Mouse (Mus musculus) liver, adult 2 months (tissue): ENCODE data around the gene Fbxl5. TPM values are rescaled to one million over a fixed set of nuclear protein-coding genes. Genes with fewer than 3 reads are reported as not detected.

Experiments used
- DNase-seq: peaks from one replicate; pipeline ENCODE4 v3.0.0-alpha.2; 2011; ENCODE audit warnings: low read depth, low spot score; ENCODE audit errors: extremely low read depth
- H3K27ac ChIP-seq: fragments of 200-500 bp; replicated peaks from 2 replicates; pipeline ENCODE4 v1.5.1; 2012; ENCODE audit warnings: low read depth, mild to moderate bottlenecking, control low read depth, inconsistent platforms, low read length; ENCODE audit not compliant: insufficient read depth
- H3K27me3 ChIP-seq: fragments of 200-500 bp; 2 replicates; pipeline ENCODE4 v1.6.1; 2012; ENCODE audit warnings: mild to moderate bottlenecking, moderate library complexity, low read length, inconsistent platforms; ENCODE audit not compliant: control insufficient read depth, insufficient read depth
- H3K36me3 ChIP-seq: fragments of 200-500 bp; 2 replicates; pipeline ENCODE4 v1.6.1; 2012; ENCODE audit warnings: low read length, inconsistent platforms; ENCODE audit not compliant: control insufficient read depth, insufficient read depth
- H3K4me1 ChIP-seq: fragments of 200-500 bp; 2 replicates; pipeline ENCODE4 v1.6.1; 2011; ENCODE audit warnings: low read length; ENCODE audit not compliant: control insufficient read depth, insufficient read depth
- H3K4me3 ChIP-seq: fragments of 200-500 bp; 2 replicates; pipeline ENCODE4 v1.5.1; 2011; ENCODE audit warnings: low read depth, mild to moderate bottlenecking, control low read depth, low read length, moderate library complexity; ENCODE audit not compliant: insufficient read depth
- H3K79me2 ChIP-seq: fragments of 200-500 bp; 2 replicates; pipeline ENCODE4 v1.6.1; 2012; ENCODE audit warnings: inconsistent platforms, mild to moderate bottlenecking, low read length, moderate library complexity; ENCODE audit not compliant: control insufficient read depth, insufficient read depth
- H3K9ac ChIP-seq: fragments of 200-500 bp; 2 replicates; pipeline ENCODE4 v1.6.1; 2012; ENCODE audit warnings: low read depth, mild to moderate bottlenecking, control low read depth, inconsistent platforms, low read length
- CTCF ChIP-seq: fragments of 200-500 bp; IDR thresholded peaks from 2 replicates; pipeline ENCODE4 v1.5.1; 2011; ENCODE audit warnings: low read depth, low read length, control low read depth
- POLR2A ChIP-seq: fragments of 200-500 bp; IDR thresholded peaks from 2 replicates; pipeline ENCODE4 v1.6.1; 2011; ENCODE audit warnings: low read length, control low read depth; ENCODE audit not compliant: insufficient read depth; ENCODE audit errors: extremely low read depth
- WGBS: fragments of 180-500 bp; shearing (Covaris S2); methylation state at CpG from one replicate; pipeline ENCODE4 v1.1.7; 2018; 5-methylcytosine and 5-hydroxymethylcytosine counted together
- polyA plus RNA-seq: library from polyadenylated mRNA; depleted of rRNA; stranded (reverse); fragments of >200 nt; gene quantifications from 2 replicates; pipeline ENCODE4 v1.2.3, GENCODE M21; 2012
- total RNA-seq: library from RNA; depleted of rRNA; stranded (reverse); fragments of >200 nt; gene quantifications from 2 replicates; pipeline ENCODE4 v1.2.3, GENCODE M21; 2014

Fbxl5 gene
- total and polyA plus RNA-seq, 2 experiments = 17.4 to 41.8 TPM

DNA sequence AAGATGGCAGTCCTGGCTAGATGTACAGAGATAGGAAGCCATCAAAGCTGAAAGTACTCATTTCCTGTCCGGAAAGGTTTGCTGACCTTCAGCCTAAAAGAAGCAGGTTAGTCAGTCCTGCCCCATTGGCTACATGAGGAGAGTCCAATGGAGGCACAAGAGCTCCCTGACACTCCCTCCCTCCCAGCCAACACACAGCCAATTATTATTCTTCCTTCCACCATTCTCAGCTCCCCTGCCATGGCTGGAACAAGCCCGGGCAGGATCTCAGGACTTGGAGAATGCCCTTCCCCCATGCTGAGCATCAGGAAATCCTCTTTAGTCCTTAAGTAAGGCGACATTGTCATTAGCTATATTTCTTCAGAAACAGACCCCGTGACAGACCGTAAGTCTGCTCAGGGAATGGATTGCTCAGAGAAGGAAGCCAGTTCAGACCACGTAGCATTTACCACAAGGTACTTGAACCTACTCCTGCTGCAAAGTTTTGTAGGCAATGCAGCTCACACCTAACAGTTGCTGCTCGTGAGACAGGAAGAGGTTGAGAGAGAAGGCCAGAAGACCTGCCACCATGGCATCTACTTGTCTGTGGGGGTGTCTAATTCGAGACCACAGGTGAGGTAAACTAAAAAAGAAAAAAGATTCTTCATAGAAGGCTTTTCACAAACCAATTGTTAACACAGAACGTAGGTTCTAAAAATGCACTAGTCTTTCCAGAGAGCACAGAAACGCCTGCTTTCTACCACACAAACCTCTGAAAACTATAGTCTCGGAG lies 31.8 kb upstream of the Fbxl5 start:
- no peak for DNase-seq
- no peak overlapping the region for H3K9ac ChIP-seq
- H3K36me3 ChIP-seq = no peaks in the 10 kb centered on the region
- no peak overlapping the region for H3K4me3 ChIP-seq
- no peaks in the 10 kb centered on the region for H3K79me2 ChIP-seq
- H3K27me3 ChIP-seq = no peaks in the 10 kb centered on the region; the same call in 1 of the 2 replicates
- 80% methylated on average over 11 of the region's 11 CpGs for WGBS
- peak overlapping the region; percentile 62 for H3K27ac ChIP-seq
- peaks cover 3% of the 10 kb centered on the region; the same call in 1 of the 2 replicates for H3K4me1 ChIP-seq
- TF ChIP-seq CTCF (no peak), POLR2A (no peak)

DNA sequence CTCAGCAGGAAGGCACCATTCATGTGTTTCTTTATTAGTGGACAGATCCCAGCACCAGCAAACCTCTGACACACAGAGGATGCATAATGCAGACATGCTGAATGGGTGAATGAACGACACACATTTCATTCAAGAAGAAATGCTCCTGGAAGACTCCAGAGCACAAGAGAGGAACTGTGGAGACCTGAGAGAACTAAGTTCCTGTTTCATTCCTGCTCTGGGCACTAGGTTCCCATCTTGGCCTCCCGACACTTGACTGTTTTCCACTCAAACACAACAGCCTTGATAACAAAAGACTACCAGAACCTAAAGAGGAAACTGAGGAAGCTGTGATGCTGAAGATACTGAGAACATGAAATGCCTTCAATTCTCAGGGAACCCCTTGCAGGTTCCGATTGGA lies 26.8 kb upstream of the Fbxl5 start:
- H3K4me3 ChIP-seq = no peak overlapping the region
- H3K79me2 ChIP-seq = no peaks in the 10 kb centered on the region
- no peak overlapping the region for H3K9ac ChIP-seq
- no peak for TF ChIP-seq POLR2A
- TF ChIP-seq CTCF = no peak
- no peak for DNase-seq
- no peaks in the 10 kb centered on the region for H3K36me3 ChIP-seq
- no peak overlapping the region for H3K27ac ChIP-seq
- H3K4me1 ChIP-seq = no peaks in the 10 kb centered on the region; the same call in 1 of the 2 replicates
- H3K27me3 ChIP-seq = no peaks in the 10 kb centered on the region; the same call in 1 of the 2 replicates
- 90% methylated on average over 3 of the region's 3 CpGs for WGBS

DNA sequence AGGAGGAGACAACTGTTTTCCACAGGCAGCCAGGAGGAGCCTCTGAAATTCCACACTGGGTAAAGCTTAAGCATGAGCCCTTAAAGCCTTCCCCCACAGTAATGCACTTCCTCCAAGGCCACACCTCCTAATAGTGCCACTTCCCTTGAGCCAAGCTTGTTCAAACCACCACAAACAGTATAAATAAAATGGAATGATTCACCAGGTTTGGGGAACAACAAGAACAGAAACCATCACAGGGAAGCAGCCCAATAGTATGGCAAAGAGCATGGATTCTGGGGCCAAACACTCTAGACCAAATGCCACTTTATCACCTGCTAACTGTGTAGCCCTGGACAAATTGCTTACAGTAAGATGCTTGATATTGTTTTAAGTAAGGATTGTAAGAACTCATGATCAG lies 26.1 kb upstream of the Fbxl5 start:
- Histone ChIP-seq H3K9ac (no peak overlapping the region), H3K27me3 (no peaks in the 10 kb centered on the region; the same call in 1 of the 2 replicates), H3K4me1 (no peaks in the 10 kb centered on the region; the same call in 1 of the 2 replicates), H3K79me2 (no peaks in the 10 kb centered on the region), H3K36me3 (no peaks in the 10 kb centered on the region), H3K4me3 (no peak overlapping the region), H3K27ac (no peak overlapping the region)
- TF ChIP-seq POLR2A = no peak
- no peak for DNase-seq

DNA sequence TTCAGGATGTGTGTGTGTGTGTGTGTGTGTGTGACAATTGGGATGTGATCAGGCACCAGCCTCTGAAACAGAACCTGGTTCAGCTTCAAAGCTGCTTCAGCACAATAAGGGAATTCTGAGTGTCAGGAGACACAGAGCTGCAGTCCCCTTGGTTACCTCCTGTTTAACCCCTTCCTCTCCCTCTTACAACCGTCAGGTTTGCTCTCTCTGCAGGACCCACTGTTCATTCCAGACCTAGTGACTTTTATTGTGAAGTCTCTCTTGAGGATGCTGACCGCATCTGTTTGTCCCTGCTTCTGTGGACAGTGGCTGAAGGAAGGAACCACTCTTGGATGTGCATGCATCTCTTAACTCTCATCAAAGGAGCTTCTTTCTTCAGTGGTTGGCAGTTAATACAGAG lies 24.8 kb upstream of the Fbxl5 start:
- no peak overlapping the region for H3K4me3 ChIP-seq
- H3K27me3 ChIP-seq = no peaks in the 10 kb centered on the region; the same call in 1 of the 2 replicates
- 45% methylated on average over 2 of the region's 2 CpGs for WGBS
- DNase-seq = no peak
- no peaks in the 10 kb centered on the region for H3K79me2 ChIP-seq
- no peak overlapping the region for H3K27ac ChIP-seq
- TF ChIP-seq POLR2A (no peak), CTCF (no peak)
- no peak overlapping the region for H3K9ac ChIP-seq
- H3K36me3 ChIP-seq = no peaks in the 10 kb centered on the region
- H3K4me1 ChIP-seq = no peaks in the 10 kb centered on the region; the same call in none of the 2 replicates

DNA sequence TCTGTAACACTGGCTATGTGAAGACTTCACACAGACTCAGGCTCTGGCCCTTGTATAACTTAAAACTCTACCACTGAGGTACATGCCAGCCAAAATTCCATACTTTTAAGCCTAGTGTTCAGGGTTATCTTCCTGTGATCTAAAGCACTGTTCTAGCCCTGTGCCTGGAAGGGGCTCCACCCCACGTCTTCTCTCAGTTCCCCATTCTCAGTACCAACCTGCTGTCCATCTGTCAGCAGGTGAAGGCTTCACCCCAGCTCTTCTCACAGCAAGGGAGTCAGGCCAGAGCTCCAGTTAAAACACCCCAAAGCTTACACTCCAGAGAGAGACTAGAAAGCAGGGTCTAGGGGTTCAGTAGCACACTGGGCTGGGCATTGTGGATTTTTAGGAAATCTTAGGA lies 24.2 kb upstream of the Fbxl5 start:
- TF ChIP-seq CTCF (no peak), POLR2A (no peak)
- no peaks in the 10 kb centered on the region; the same call in none of the 2 replicates for H3K4me1 ChIP-seq
- H3K4me3 ChIP-seq = no peak overlapping the region
- no peak overlapping the region for H3K9ac ChIP-seq
- H3K27me3 ChIP-seq = no peaks in the 10 kb centered on the region; the same call in 1 of the 2 replicates
- no peaks in the 10 kb centered on the region for H3K79me2 ChIP-seq
- no peaks in the 10 kb centered on the region for H3K36me3 ChIP-seq
- no peak for DNase-seq
- 93% methylated on average over 1 of the region's 1 CpGs for WGBS
- no peak overlapping the region for H3K27ac ChIP-seq

DNA sequence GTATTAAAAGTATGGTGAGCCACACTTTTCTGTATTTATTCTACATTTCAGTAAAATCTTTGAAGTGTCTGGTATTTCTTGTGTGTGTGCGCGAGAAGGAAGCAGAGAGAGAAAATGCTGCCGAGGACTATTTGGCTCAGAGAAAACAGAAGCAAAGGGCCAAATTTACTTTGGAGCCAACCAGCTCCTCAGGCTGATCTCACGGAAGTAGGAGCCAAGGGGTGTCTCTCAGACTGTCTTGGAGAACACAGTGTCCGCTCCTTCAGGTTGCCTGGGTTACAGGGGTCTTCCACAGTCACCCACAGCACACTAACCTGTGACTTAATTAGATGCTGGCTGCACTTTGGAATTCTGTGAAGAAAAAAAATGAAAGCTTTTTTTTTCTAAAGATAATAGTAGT lies 23.6 kb upstream of the Fbxl5 start:
- no peaks in the 10 kb centered on the region; the same call in none of the 2 replicates for H3K4me1 ChIP-seq
- H3K27me3 ChIP-seq = no peaks in the 10 kb centered on the region; the same call in 1 of the 2 replicates
- H3K36me3 ChIP-seq = no peaks in the 10 kb centered on the region
- no peaks in the 10 kb centered on the region for H3K79me2 ChIP-seq
- DNase-seq = no peak
- H3K4me3 ChIP-seq = no peak overlapping the region
- H3K9ac ChIP-seq = no peak overlapping the region
- H3K27ac ChIP-seq = no peak overlapping the region
- no peak for TF ChIP-seq CTCF
- no peak for TF ChIP-seq POLR2A
- WGBS = 79% methylated on average over 5 of the region's 5 CpGs
